Mouse (Mus musculus) liver, embryonic 16.5 days (tissue): ENCODE data around the gene Atf7. TPM values are rescaled to one million over a fixed set of nuclear protein-coding genes. Genes with fewer than 3 reads are reported as not detected.

Source experiments
- ATAC-seq: fragments of 200-750 bp; cut with Nextera tagmentation; 2 replicates; pipeline ENCODE4 v1.8.0; 2017; ENCODE audit warnings: low read depth, mild to moderate bottlenecking, moderate number of reproducible peaks, moderate library complexity
- H3K27ac ChIP-seq: fragments of 300-500 bp; sonication (generic); 2 replicates; pipeline ENCODE4 v1.5.1; 2014; ENCODE audit warnings: mild to moderate bottlenecking, low read length
- H3K27me3 ChIP-seq: fragments of 300-500 bp; sonication (generic); 2 replicates; pipeline ENCODE4 v1.6.1; 2014; ENCODE audit warnings: low read depth, low read length, mixed read lengths; ENCODE audit not compliant: control insufficient read depth, insufficient read depth
- H3K36me3 ChIP-seq: fragments of 300-500 bp; sonication (generic); 2 replicates; pipeline ENCODE4 v1.6.1; 2014; ENCODE audit warnings: mild to moderate bottlenecking; ENCODE audit not compliant: control insufficient read depth, insufficient read depth
- H3K4me1 ChIP-seq: fragments of 300-500 bp; sonication (generic); 2 replicates; pipeline ENCODE4 v1.6.1; 2014; ENCODE audit warnings: low read depth, low read length, mixed read lengths; ENCODE audit not compliant: control insufficient read depth
- H3K4me2 ChIP-seq: fragments of 300-500 bp; sonication (generic); 2 replicates; pipeline ENCODE4 v1.6.1; 2014; ENCODE audit warnings: low read depth, low read length, mixed read lengths
- H3K4me3 ChIP-seq: fragments of 300-500 bp; sonication (generic); 2 replicates; pipeline ENCODE4 v1.5.1; 2014; ENCODE audit warnings: low read depth, mild to moderate bottlenecking, low read length
- H3K9ac ChIP-seq: fragments of 300-500 bp; sonication (generic); 2 replicates; pipeline ENCODE4 v1.6.1; 2014; ENCODE audit warnings: low read depth, low read length
- H3K9me3 ChIP-seq: fragments of 300-500 bp; sonication (generic); replicated peaks from 2 replicates; pipeline ENCODE4 v1.6.1; 2016; ENCODE audit warnings: low read length; ENCODE audit not compliant: control insufficient read depth
- WGBS: fragments of 180-500 bp; shearing (Covaris S2); extraction: QIAGEN DNeasy Blood & Tissue Kit; methylation state at CpG from one replicate; pipeline ENCODE4 v1.1.7; 2014; ENCODE audit not compliant: insufficient replicate concordance; 5-methylcytosine and 5-hydroxymethylcytosine counted together
- polyA plus RNA-seq: library from polyadenylated mRNA; unstranded; fragments of >200 nt; fragmentation: Nextera tagmentation; extraction: Ambion mirVana; gene quantifications from 2 replicates; pipeline ENCODE4 v1.2.1, GENCODE M21; 2015

Atf7 gene
- polyA plus RNA-seq, 1 experiment from 2014 or later: 10.2 TPM

- H3K4me1 ChIP-seq: no peaks in the 10 kb centered on the region
- H3K27ac ChIP-seq: no peak overlapping the region
- no peaks in the 10 kb centered on the region for H3K9me3 ChIP-seq
- ATAC-seq: no peak
- no peaks in the 10 kb centered on the region for H3K27me3 ChIP-seq
- no peak overlapping the region for H3K4me2 ChIP-seq
- 63% methylated on average over 3 of the region's 3 CpGs for WGBS
- H3K36me3 ChIP-seq: peaks cover 16% of the 10 kb centered on the region
- no peak overlapping the region for H3K9ac ChIP-seq
- no peak overlapping the region for H3K4me3 ChIP-seq
Observed at GRCm38 (mm10) chr15:102527936-102528335, 97.3 kb downstream of the Atf7 start.

GRCm38 (mm10) chr15:102526111-102527002 is 98.9 kb downstream of the Atf7 start:
- no peak overlapping the region for H3K4me3 ChIP-seq
- H3K9ac ChIP-seq: no peak overlapping the region
- no peak overlapping the region for H3K4me2 ChIP-seq
- peaks cover 22% of the 10 kb centered on the region for H3K36me3 ChIP-seq
- ATAC-seq: no peak
- no peaks in the 10 kb centered on the region for H3K4me1 ChIP-seq
- 75% methylated on average over 6 of the region's 6 CpGs for WGBS
- no peaks in the 10 kb centered on the region for H3K27me3 ChIP-seq
- H3K9me3 ChIP-seq: no peaks in the 10 kb centered on the region
- no peak overlapping the region for H3K27ac ChIP-seq

GRCm38 (mm10) chr15:102524892-102525485 is 100.3 kb downstream of the Atf7 start, which contains the start of gene Npff:
TSS of gene Npff (minus strand) at chr15:102524942.
- WGBS: 9% methylated on average over 3 of the region's 3 CpGs
- no peak within 1 kb of the TSS for H3K4me2 ChIP-seq
- H3K27me3 ChIP-seq: no peaks in the 10 kb centered on the region
- peaks cover 22% of the 10 kb centered on the region for H3K36me3 ChIP-seq
- no peak within 1 kb of the TSS for H3K9ac ChIP-seq
- no peak within 1 kb of the TSS for H3K27ac ChIP-seq
- no peak within 1 kb of the TSS for H3K4me3 ChIP-seq
- H3K4me1 ChIP-seq: peaks cover 9% of the 10 kb centered on the region
- no peaks in the 10 kb centered on the region for H3K9me3 ChIP-seq
- ATAC-seq: no peak

GRCm38 (mm10) chr15:102521480-102521879 is 103.8 kb downstream of the Atf7 start:
- Histone ChIP-seq H3K9ac (no peak overlapping the region), H3K4me3 (no peak overlapping the region), H3K9me3 (no peaks in the 10 kb centered on the region), H3K27ac (no peak overlapping the region), H3K4me1 (peaks cover 25% of the 10 kb centered on the region), H3K36me3 (peaks cover 11% of the 10 kb centered on the region), H3K4me2 (no peak overlapping the region), H3K27me3 (no peaks in the 10 kb centered on the region)
- ATAC-seq: no peak
- 57% methylated on average over 4 of the region's 4 CpGs for WGBS

- H3K4me1 ChIP-seq: peaks cover 29% of the 10 kb centered on the region
- WGBS: 35% methylated on average over 4 of the region's 4 CpGs
Observed at GRCm38 (mm10) chr15:102520416-102520815, 104.8 kb downstream of the Atf7 start.

GRCm38 (mm10) chr15:102519211-102520141 is 105.8 kb downstream of the Atf7 start:
- Histone ChIP-seq H3K4me1 (peaks cover 29% of the 10 kb centered on the region), H3K9me3 (no peaks in the 10 kb centered on the region)
- WGBS: 31% methylated on average over 15 of the region's 17 CpGs

More at GRCm38 (mm10) chr15:102520416-102520815, 104.8 kb downstream of the Atf7 start:
- H3K9me3 ChIP-seq: no peaks in the 10 kb centered on the region
- no peak overlapping the region for H3K4me3 ChIP-seq
- H3K36me3 ChIP-seq: peaks cover 11% of the 10 kb centered on the region
- no peak overlapping the region for H3K9ac ChIP-seq
- H3K27ac ChIP-seq: no peak overlapping the region
- peaks cover 3% of the 10 kb centered on the region; the same call in 1 of the 2 replicates for H3K27me3 ChIP-seq
- no peak overlapping the region for H3K4me2 ChIP-seq
- ATAC-seq: no peak

GRCm38 (mm10) chr15:102518859-102519201 is 106.4 kb downstream of the Atf7 start:
- 2% methylated on average over 9 of the region's 9 CpGs for WGBS
- no peak for ATAC-seq
- H3K36me3 ChIP-seq: peaks cover 8% of the 10 kb centered on the region
- H3K9me3 ChIP-seq: no peaks in the 10 kb centered on the region
- peak overlapping the region; percentile 89 for H3K9ac ChIP-seq
- peaks cover 29% of the 10 kb centered on the region for H3K4me1 ChIP-seq
- H3K4me3 ChIP-seq: peak overlapping the region; percentile 78
- H3K4me2 ChIP-seq: peak overlapping the region; percentile 97
- peaks cover 3% of the 10 kb centered on the region; the same call in 1 of the 2 replicates for H3K27me3 ChIP-seq
- peak overlapping the region; percentile 97 for H3K27ac ChIP-seq

More at GRCm38 (mm10) chr15:102519211-102520141, 105.8 kb downstream of the Atf7 start:
- Histone ChIP-seq H3K27ac (peak overlapping the region; percentile 97), H3K27me3 (peaks cover 3% of the 10 kb centered on the region; the same call in 1 of the 2 replicates), H3K9ac (peak overlapping the region; percentile 89), H3K4me3 (peak overlapping the region; percentile 78), H3K36me3 (peaks cover 11% of the 10 kb centered on the region), H3K4me2 (peak overlapping the region; percentile 97)
- ATAC-seq: no peak

- WGBS: under 1% methylated on average over 60 of the region's 60 CpGs
- Histone ChIP-seq H3K27me3 (peaks cover 3% of the 10 kb centered on the region; the same call in 1 of the 2 replicates), H3K4me3 (peak within 1 kb of the TSS; percentile 78), H3K27ac (peak within 1 kb of the TSS; percentile 97), H3K4me2 (peak within 1 kb of the TSS; percentile 98), H3K36me3 (peaks cover 6% of the 10 kb centered on the region; the same call in 1 of the 2 replicates), H3K4me1 (peaks cover 29% of the 10 kb centered on the region), H3K9me3 (no peaks in the 10 kb centered on the region), H3K9ac (peak within 1 kb of the TSS; percentile 89)
- peak; percentile 91 for ATAC-seq
Observed at GRCm38 (mm10) chr15:102517976-102518858, 107.0 kb downstream of the Atf7 start, which contains the start of gene Tarbp2. TSS of gene Tarbp2 (plus strand) at chr15:102518192.
